In genomic region chr5:85936667-85937314, GRCm38 (mm10) we compare ENCODE assay signal across 9 mouse cellular contexts.
DNase-seq lines count a peak whose midpoint lies in the region; ATAC-seq and TF ChIP-seq lines count a peak whose summit lies in the region.
"Had no signal": no experiment of that assay in that cellular context is flagged by ENCODE, and none has a peak within 500 bp of the region (broad histone marks: within the 10 kb centered on the region; RNA-seq: fewer than 3 reads in every experiment).

No protein-coding gene starts in this region.

- 36% methylated on average over 8 of the region's 8 CpGs for WGBS in kidney, embryonic 16.5 days
- WGBS in kidney, postnatal 0 days = 37% methylated on average over 8 of the region's 8 CpGs
- WGBS in liver, postnatal 0 days (ENCODE audit: insufficient replicate concordance) = 30% methylated on average over 8 of the region's 8 CpGs

- H3K4me1 ChIP-seq in kidney, embryonic 16.5 days (ENCODE audit: insufficient read depth, low read length) = no peaks in the 10 kb centered on the region
- H3K4me1 ChIP-seq in kidney, postnatal 0 days (replicated peaks; ENCODE audit: insufficient read depth, low read length) = no peaks in the 10 kb centered on the region
- H3K4me1 ChIP-seq in liver, postnatal 0 days (ENCODE audit: insufficient read depth) = no peaks in the 10 kb centered on the region
- H3K4me1 ChIP-seq: embryonic facial prominence, embryonic 15.5 days had no signal

- no peaks in the 10 kb centered on the region for H3K9me3 ChIP-seq in kidney, embryonic 16.5 days (ENCODE audit: low read length)
- no peaks in the 10 kb centered on the region for H3K9me3 ChIP-seq in kidney, postnatal 0 days (replicated peaks; ENCODE audit: low read length)
- no peaks in the 10 kb centered on the region for H3K9me3 ChIP-seq in liver, postnatal 0 days (ENCODE audit: low read length)
- H3K9me3 ChIP-seq: embryonic facial prominence, embryonic 15.5 days had no signal

- TF ChIP-seq EP300 in liver, postnatal 0 days (IDR thresholded peaks at IDR 0.05; ENCODE audit: low read depth) = no peak

- TF ChIP-seq CTCF in kidney, postnatal 0 days (IDR thresholded peaks at IDR 0.05; ENCODE audit: low read depth) = peak; percentile 87
- TF ChIP-seq CTCF in liver, postnatal 0 days (IDR thresholded peaks at IDR 0.05; ENCODE audit: low read depth) = peak; percentile 71

- H3K27me3 ChIP-seq in kidney, embryonic 16.5 days (ENCODE audit: insufficient read depth, low read length) = no peaks in the 10 kb centered on the region
- no peaks in the 10 kb centered on the region for H3K27me3 ChIP-seq in kidney, postnatal 0 days (ENCODE audit: insufficient read depth, low read length)
- H3K27me3 ChIP-seq in liver, postnatal 0 days (ENCODE audit: insufficient read depth, low read length) = no peaks in the 10 kb centered on the region
- H3K27me3 ChIP-seq: embryonic facial prominence, embryonic 15.5 days had no signal

- no peaks in the 10 kb centered on the region for H3K36me3 ChIP-seq in kidney, embryonic 16.5 days (ENCODE audit: insufficient read depth, low read length)
- H3K36me3 ChIP-seq in kidney, postnatal 0 days (ENCODE audit: insufficient read depth, low read length) = no peaks in the 10 kb centered on the region
- H3K36me3 ChIP-seq in liver, postnatal 0 days (replicated peaks; ENCODE audit: insufficient read depth, low read length) = no peaks in the 10 kb centered on the region
- H3K36me3 ChIP-seq: embryonic facial prominence, embryonic 15.5 days had no signal

- no peak for ATAC-seq in kidney, embryonic 16.5 days (ENCODE audit: low FRiP score, low TSS enrichment)
- ATAC-seq in kidney, postnatal 0 days (replicated peaks; ENCODE audit: low FRiP score, low read depth) = no peak
- no peak for ATAC-seq in liver, postnatal 0 days
- ATAC-seq in inflammation-experienced regulatory T-cells, adult 6 months = no peak

- H3K4me3 ChIP-seq in kidney, embryonic 16.5 days (ENCODE audit: low read length) = no peak overlapping the region
- no peak overlapping the region for H3K4me3 ChIP-seq in kidney, postnatal 0 days (replicated peaks; ENCODE audit: low read depth, low read length)
- no peak overlapping the region for H3K4me3 ChIP-seq in liver, postnatal 0 days (ENCODE audit: low read depth, low read length)
- H3K4me3 ChIP-seq: embryonic facial prominence, embryonic 15.5 days had no signal

- H3K27ac ChIP-seq in kidney, embryonic 16.5 days (ENCODE audit: low read length) = no peak overlapping the region
- H3K27ac ChIP-seq in kidney, postnatal 0 days = no peak overlapping the region
- H3K27ac ChIP-seq in liver, postnatal 0 days (ENCODE audit: low read depth) = no peak overlapping the region
- H3K27ac ChIP-seq: embryonic facial prominence, embryonic 15.5 days had no signal

- no peak overlapping the region for H3K9ac ChIP-seq in kidney, embryonic 16.5 days (replicated peaks; ENCODE audit: low read length)
- no peak overlapping the region for H3K9ac ChIP-seq in kidney, postnatal 0 days (ENCODE audit: low read depth, low read length)
- H3K9ac ChIP-seq in liver, postnatal 0 days (replicated peaks) = no peak overlapping the region
- H3K9ac ChIP-seq: embryonic facial prominence, embryonic 15.5 days had no signal

- no peak overlapping the region for H3K4me2 ChIP-seq in kidney, embryonic 16.5 days (replicated peaks; ENCODE audit: low read depth, low read length)
- H3K4me2 ChIP-seq in kidney, postnatal 0 days (ENCODE audit: low read length) = no peak overlapping the region
- no peak overlapping the region for H3K4me2 ChIP-seq in liver, postnatal 0 days (ENCODE audit: low read depth, low read length)
- H3K4me2 ChIP-seq: embryonic facial prominence, embryonic 15.5 days had no signal

- DNase-seq in kidney, adult 8-10 months = peak; percentile 7 to 25
- peak; percentile 42 for DNase-seq in adipocyte (ENCODE audit: low spot score)
- peak; percentile 52 for DNase-seq in embryo, embryonic 11.5 days (ENCODE audit: low read depth, low spot score)
- DNase-seq in kidney, postnatal 0 days (ENCODE audit: low spot score) = peak; percentile 74
- DNase-seq in liver, postnatal 0 days = no peak
- DNase-seq in right cerebral cortex, adult 2 months (ENCODE audit: low spot score in 2 of 2) = peak; percentile 49 to 83
